Mouse (Mus musculus): ENCODE measurements at regions not wholly inside any gene's neighbourhood (a gene's known extent, or its start where the extent isn't known, plus 50 kb on each side); places are given as distances from the start of the nearest gene placed in this dataset.

GRCm38 (mm10) chr8:46403877-46404560 lies 66.8 kb upstream of the Acsl1 start:
- no peaks in the 10 kb centered on the region for H3K4me1 ChIP-seq (replicated peaks; ENCODE audit: control insufficient read depth, insufficient read depth, low read length)
- ATAC-seq: no peak
- H3K4me3 ChIP-seq (replicated peaks; ENCODE audit: low read length): no peak overlapping the region
- no peaks in the 10 kb centered on the region for H3K9me3 ChIP-seq (ENCODE audit: control insufficient read depth, low read length)
- WGBS: 90% methylated on average over 5 of the region's 5 CpGs
- no peaks in the 10 kb centered on the region for H3K27me3 ChIP-seq (replicated peaks; ENCODE audit: control insufficient read depth, insufficient read depth, low read length)
- H3K27ac ChIP-seq (ENCODE audit: low read length): no peak overlapping the region
- no peaks in the 10 kb centered on the region for H3K36me3 ChIP-seq (ENCODE audit: control insufficient read depth, insufficient read depth)
- H3K4me2 ChIP-seq (ENCODE audit: low read length): no peak overlapping the region
- no peak overlapping the region for H3K9ac ChIP-seq (replicated peaks; ENCODE audit: low read depth, low read length)

- Histone ChIP-seq H3K4me1 (replicated peaks; ENCODE audit: control insufficient read depth, insufficient read depth, low read length) (no peaks in the 10 kb centered on the region), H3K4me3 (replicated peaks; ENCODE audit: low read length) (no peak overlapping the region), H3K27me3 (replicated peaks; ENCODE audit: control insufficient read depth, insufficient read depth, low read length) (no peaks in the 10 kb centered on the region), H3K9me3 (ENCODE audit: control insufficient read depth, low read length) (no peaks in the 10 kb centered on the region), H3K9ac (replicated peaks; ENCODE audit: low read depth, low read length) (no peak overlapping the region), H3K4me2 (ENCODE audit: low read length) (no peak overlapping the region), H3K27ac (ENCODE audit: low read length) (no peak overlapping the region), H3K36me3 (ENCODE audit: control insufficient read depth, insufficient read depth) (no peaks in the 10 kb centered on the region)
- 92% methylated on average over 7 of the region's 7 CpGs for WGBS
- ATAC-seq: no peak
Measured at GRCm38 (mm10) chr8:46408886-46409285, 62.0 kb upstream of the Acsl1 start.

- no peaks in the 10 kb centered on the region for H3K9me3 ChIP-seq (ENCODE audit: control insufficient read depth, low read length)
- H3K4me3 ChIP-seq (replicated peaks; ENCODE audit: low read length): no peak overlapping the region
- H3K4me1 ChIP-seq (replicated peaks; ENCODE audit: control insufficient read depth, insufficient read depth, low read length): no peaks in the 10 kb centered on the region
- H3K27ac ChIP-seq (ENCODE audit: low read length): no peak overlapping the region
- no peak overlapping the region for H3K4me2 ChIP-seq (ENCODE audit: low read length)
- ATAC-seq: no peak
- no peaks in the 10 kb centered on the region for H3K36me3 ChIP-seq (ENCODE audit: control insufficient read depth, insufficient read depth)
- WGBS: 30% methylated on average over 2 of the region's 2 CpGs
- no peak overlapping the region for H3K9ac ChIP-seq (replicated peaks; ENCODE audit: low read depth, low read length)
- no peaks in the 10 kb centered on the region for H3K27me3 ChIP-seq (replicated peaks; ENCODE audit: control insufficient read depth, insufficient read depth, low read length)
Measured at GRCm38 (mm10) chr8:46409296-46409695, 61.5 kb upstream of the Acsl1 start.

GRCm38 (mm10) chr8:46411877-46412625 lies 58.8 kb upstream of the Acsl1 start:
- Histone ChIP-seq H3K36me3 (ENCODE audit: control insufficient read depth, insufficient read depth) (no peaks in the 10 kb centered on the region), H3K9me3 (ENCODE audit: control insufficient read depth, low read length) (no peaks in the 10 kb centered on the region), H3K27ac (ENCODE audit: low read length) (no peak overlapping the region), H3K4me2 (ENCODE audit: low read length) (no peak overlapping the region), H3K4me1 (replicated peaks; ENCODE audit: control insufficient read depth, insufficient read depth, low read length) (no peaks in the 10 kb centered on the region), H3K27me3 (replicated peaks; ENCODE audit: control insufficient read depth, insufficient read depth, low read length) (no peaks in the 10 kb centered on the region), H3K4me3 (replicated peaks; ENCODE audit: low read length) (no peak overlapping the region), H3K9ac (replicated peaks; ENCODE audit: low read depth, low read length) (no peak overlapping the region)
- no peak for ATAC-seq
- 89% methylated on average over 11 of the region's 11 CpGs for WGBS

- ATAC-seq: no peak
- no peak overlapping the region for H3K4me2 ChIP-seq (ENCODE audit: low read length)
Measured at GRCm38 (mm10) chr8:46413349-46414024, 57.4 kb upstream of the Acsl1 start.

GRCm38 (mm10) chr8:46414874-46415273 lies 56.0 kb upstream of the Acsl1 start:
- Histone ChIP-seq H3K9me3 (ENCODE audit: control insufficient read depth, low read length) (no peaks in the 10 kb centered on the region), H3K4me1 (replicated peaks; ENCODE audit: control insufficient read depth, insufficient read depth, low read length) (no peaks in the 10 kb centered on the region), H3K4me3 (replicated peaks; ENCODE audit: low read length) (no peak overlapping the region), H3K4me2 (ENCODE audit: low read length) (no peak overlapping the region), H3K27ac (ENCODE audit: low read length) (no peak overlapping the region), H3K36me3 (ENCODE audit: control insufficient read depth, insufficient read depth) (no peaks in the 10 kb centered on the region), H3K9ac (replicated peaks; ENCODE audit: low read depth, low read length) (no peak overlapping the region), H3K27me3 (replicated peaks; ENCODE audit: control insufficient read depth, insufficient read depth, low read length) (no peaks in the 10 kb centered on the region)
- no peak for ATAC-seq
- 92% methylated on average over 6 of the region's 6 CpGs for WGBS

More at GRCm38 (mm10) chr8:46413349-46414024, 57.4 kb upstream of the Acsl1 start:
- H3K4me1 ChIP-seq (replicated peaks; ENCODE audit: control insufficient read depth, insufficient read depth, low read length): no peaks in the 10 kb centered on the region
- WGBS: 82% methylated on average over 9 of the region's 9 CpGs
- no peaks in the 10 kb centered on the region for H3K36me3 ChIP-seq (ENCODE audit: control insufficient read depth, insufficient read depth)
- H3K27me3 ChIP-seq (replicated peaks; ENCODE audit: control insufficient read depth, insufficient read depth, low read length): no peaks in the 10 kb centered on the region
- H3K9ac ChIP-seq (replicated peaks; ENCODE audit: low read depth, low read length): no peak overlapping the region
- H3K27ac ChIP-seq (ENCODE audit: low read length): no peak overlapping the region
- no peak overlapping the region for H3K4me3 ChIP-seq (replicated peaks; ENCODE audit: low read length)
- no peaks in the 10 kb centered on the region for H3K9me3 ChIP-seq (ENCODE audit: control insufficient read depth, low read length)

GRCm38 (mm10) chr8:46419402-46419801 lies 51.4 kb upstream of the Acsl1 start:
- H3K9me3 ChIP-seq (ENCODE audit: control insufficient read depth, low read length): no peaks in the 10 kb centered on the region
- ATAC-seq: no peak
- WGBS: 83% methylated on average over 5 of the region's 5 CpGs
- H3K4me3 ChIP-seq (replicated peaks; ENCODE audit: low read length): no peak overlapping the region
- no peak overlapping the region for H3K9ac ChIP-seq (replicated peaks; ENCODE audit: low read depth, low read length)
- no peak overlapping the region for H3K4me2 ChIP-seq (ENCODE audit: low read length)
- no peak overlapping the region for H3K27ac ChIP-seq (ENCODE audit: low read length)
- no peaks in the 10 kb centered on the region for H3K36me3 ChIP-seq (ENCODE audit: control insufficient read depth, insufficient read depth)
- no peaks in the 10 kb centered on the region for H3K4me1 ChIP-seq (replicated peaks; ENCODE audit: control insufficient read depth, insufficient read depth, low read length)
- no peaks in the 10 kb centered on the region for H3K27me3 ChIP-seq (replicated peaks; ENCODE audit: control insufficient read depth, insufficient read depth, low read length)

- Histone ChIP-seq H3K9ac (replicated peaks; ENCODE audit: low read depth, low read length) (no peak overlapping the region), H3K9me3 (ENCODE audit: control insufficient read depth, low read length) (no peaks in the 10 kb centered on the region), H3K27me3 (replicated peaks; ENCODE audit: control insufficient read depth, insufficient read depth, low read length) (no peaks in the 10 kb centered on the region), H3K27ac (ENCODE audit: low read length) (no peak overlapping the region), H3K4me1 (replicated peaks; ENCODE audit: control insufficient read depth, insufficient read depth, low read length) (no peaks in the 10 kb centered on the region), H3K4me3 (replicated peaks; ENCODE audit: low read length) (no peak overlapping the region), H3K4me2 (ENCODE audit: low read length) (no peak overlapping the region), H3K36me3 (ENCODE audit: control insufficient read depth, insufficient read depth) (no peaks in the 10 kb centered on the region)
- ATAC-seq: no peak
- WGBS: 91% methylated on average over 8 of the region's 8 CpGs
Measured at GRCm38 (mm10) chr8:46420476-46420875, 50.4 kb upstream of the Acsl1 start.

Measured in forebrain, embryonic 16.5 days (tissue).